8 mouse cellular contexts compared by ENCODE assay signal in the genomic region with DNA sequence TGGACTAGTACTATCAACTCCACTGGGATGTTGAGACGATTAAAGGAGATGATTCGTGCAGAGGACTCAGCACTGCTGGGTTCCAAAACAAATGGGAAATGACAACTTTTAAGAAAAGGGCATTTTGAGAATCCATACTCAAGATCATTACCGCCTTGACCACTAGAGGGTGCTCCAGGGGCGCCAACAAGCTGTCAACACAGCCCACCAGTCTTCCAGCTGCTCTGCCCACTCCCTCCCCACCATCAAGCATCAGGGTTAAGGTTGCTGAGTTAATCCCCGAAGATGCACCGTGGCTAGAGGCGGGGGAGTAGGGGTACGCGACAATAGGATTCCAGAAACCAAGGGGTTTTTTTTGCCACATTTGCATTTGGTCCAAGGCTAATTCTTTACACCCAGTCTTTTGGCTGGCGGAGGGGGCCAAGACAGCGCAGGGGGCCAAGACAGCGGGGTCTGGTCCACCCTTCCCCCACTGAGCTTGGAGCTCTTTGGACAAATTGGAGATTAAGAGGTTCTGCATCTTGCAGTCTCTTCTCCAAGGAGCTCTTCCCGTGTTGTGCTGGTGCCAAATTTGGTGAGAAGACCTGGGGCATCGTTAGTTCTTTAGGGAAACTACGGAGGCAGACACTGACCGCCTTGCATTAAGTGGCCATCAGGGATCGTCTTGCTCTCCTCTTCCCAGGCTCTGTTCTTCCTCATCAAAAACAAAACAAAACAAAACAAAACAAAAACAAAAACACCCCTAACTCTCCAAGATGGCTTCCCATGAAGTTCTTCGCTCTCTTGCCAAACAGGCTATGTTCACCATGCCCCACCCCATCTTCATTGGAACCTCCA. TPM values are rescaled to one million over a fixed set of nuclear protein-coding genes. Genes with fewer than 3 reads are reported as not detected.
DNase-seq lines count a peak whose midpoint lies in the region; ATAC-seq and TF ChIP-seq lines count a peak whose summit lies in the region.

No protein-coding gene starts in this region.

- ATAC-seq in embryonic facial prominence, embryonic 11.5 days (replicated peaks; ENCODE audit: insufficient number of reproducible peaks, low FRiP score, low TSS enrichment, low read depth), result no peak
- no peak for ATAC-seq in liver, embryonic 12.5 days
- no peak for ATAC-seq in neural tube, embryonic 11.5 days (ENCODE audit: insufficient read depth, low FRiP score, low TSS enrichment)
- no peak for ATAC-seq in stomach, postnatal 0 days (ENCODE audit: low FRiP score, low TSS enrichment)

- peak; percentile 80 for DNase-seq in A20 (ENCODE audit: low read depth, low spot score)
- peak; percentile 86 for DNase-seq in adrenal gland, postnatal 14 days
- DNase-seq in embryonic facial prominence, embryonic 11.5 days (ENCODE audit: low spot score), result peak; percentile 90
- DNase-seq in heart, adult 8-10 months (ENCODE audit: low spot score), result peak; percentile 76
- DNase-seq in kidney, adult 8-10 months, result peak; percentile 41 to 73
- DNase-seq in neural tube, embryonic 11.5 days (ENCODE audit: low spot score), result peak; percentile 76
- DNase-seq in stomach, postnatal 0 days (ENCODE audit: low spot score), result peak; percentile 81

- H3K27ac ChIP-seq in embryonic facial prominence, embryonic 11.5 days (replicated peaks; ENCODE audit: low read depth, low read length), result no peak overlapping the region
- peak overlapping the region; percentile 52 for H3K27ac ChIP-seq in liver, embryonic 12.5 days
- no peak overlapping the region for H3K27ac ChIP-seq in neural tube, embryonic 11.5 days (ENCODE audit: low read depth, low read length)
- peak overlapping the region; percentile 90 for H3K27ac ChIP-seq in stomach, postnatal 0 days (replicated peaks)

- no peak for TF ChIP-seq EP300 in stomach, postnatal 0 days (optimal IDR thresholded peaks at IDR 0.05)

- peaks cover 11% of the 10 kb centered on the region for H3K4me1 ChIP-seq in embryonic facial prominence, embryonic 11.5 days (ENCODE audit: control insufficient read depth, insufficient read depth, low read length)
- peaks cover 40% of the 10 kb centered on the region for H3K4me1 ChIP-seq in liver, embryonic 12.5 days
- peaks cover 34% of the 10 kb centered on the region for H3K4me1 ChIP-seq in neural tube, embryonic 11.5 days (ENCODE audit: control insufficient read depth, insufficient read depth, low read length)
- H3K4me1 ChIP-seq in stomach, postnatal 0 days (replicated peaks; ENCODE audit: control insufficient read depth, insufficient read depth), result no peaks in the 10 kb centered on the region

- no peaks in the 10 kb centered on the region for H3K9me3 ChIP-seq in embryonic facial prominence, embryonic 11.5 days (replicated peaks; ENCODE audit: control insufficient read depth, low read length)
- H3K9me3 ChIP-seq in liver, embryonic 12.5 days (replicated peaks), result no peaks in the 10 kb centered on the region
- H3K9me3 ChIP-seq in neural tube, embryonic 11.5 days (ENCODE audit: control insufficient read depth, low read length), result no peaks in the 10 kb centered on the region
- no peaks in the 10 kb centered on the region for H3K9me3 ChIP-seq in stomach, postnatal 0 days (ENCODE audit: control insufficient read depth, low read length)

- peak; percentile 95 for TF ChIP-seq CTCF in stomach, postnatal 0 days (IDR thresholded peaks at IDR 0.05; ENCODE audit: low read depth)

- no peak overlapping the region for H3K9ac ChIP-seq in embryonic facial prominence, embryonic 11.5 days (replicated peaks; ENCODE audit: low read length)
- peak overlapping the region; percentile 83; the same call in 1 of the 2 replicates for H3K9ac ChIP-seq in liver, embryonic 12.5 days
- H3K9ac ChIP-seq in neural tube, embryonic 11.5 days (ENCODE audit: low read length), result no peak overlapping the region
- H3K9ac ChIP-seq in stomach, postnatal 0 days (ENCODE audit: low read length), result peak overlapping the region; percentile 84

- no peaks in the 10 kb centered on the region for H3K27me3 ChIP-seq in embryonic facial prominence, embryonic 11.5 days (ENCODE audit: control insufficient read depth, insufficient read depth, low read length)
- H3K27me3 ChIP-seq in liver, embryonic 12.5 days (replicated peaks), result peaks cover 12% of the 10 kb centered on the region
- no peaks in the 10 kb centered on the region for H3K27me3 ChIP-seq in neural tube, embryonic 11.5 days (ENCODE audit: control insufficient read depth, insufficient read depth, low read length)
- H3K27me3 ChIP-seq in stomach, postnatal 0 days (ENCODE audit: control insufficient read depth, insufficient read depth, low read length), result no peaks in the 10 kb centered on the region

- peak overlapping the region; percentile 97 for H3K4me2 ChIP-seq in embryonic facial prominence, embryonic 11.5 days (ENCODE audit: low read depth, low read length)
- H3K4me2 ChIP-seq in liver, embryonic 12.5 days, result peak overlapping the region; percentile 86
- peak overlapping the region; percentile 87 for H3K4me2 ChIP-seq in neural tube, embryonic 11.5 days (ENCODE audit: low read depth)
- H3K4me2 ChIP-seq in stomach, postnatal 0 days (replicated peaks; ENCODE audit: low read depth), result peak overlapping the region; percentile 89

- peak overlapping the region; percentile 78 for H3K4me3 ChIP-seq in embryonic facial prominence, embryonic 11.5 days (ENCODE audit: low read depth, low read length)
- peak overlapping the region; percentile 73 for H3K4me3 ChIP-seq in liver, embryonic 12.5 days
- H3K4me3 ChIP-seq in neural tube, embryonic 11.5 days (ENCODE audit: low read depth, low read length), result peak overlapping the region; percentile 59
- peak overlapping the region; percentile 78 for H3K4me3 ChIP-seq in stomach, postnatal 0 days (ENCODE audit: low read depth, low read length)

- 29% methylated on average over 18 of the region's 18 CpGs for WGBS in embryonic facial prominence, embryonic 11.5 days
- 38% methylated on average over 18 of the region's 18 CpGs for WGBS in liver, embryonic 12.5 days (ENCODE audit: insufficient replicate concordance)
- 35% methylated on average over 18 of the region's 18 CpGs for WGBS in neural tube, embryonic 11.5 days
- 22% methylated on average over 18 of the region's 18 CpGs for WGBS in stomach, postnatal 0 days

- H3K36me3 ChIP-seq in embryonic facial prominence, embryonic 11.5 days (replicated peaks; ENCODE audit: control insufficient read depth, insufficient read depth, low read depth, low read length), result peaks cover 4% of the 10 kb centered on the region
- H3K36me3 ChIP-seq in liver, embryonic 12.5 days, result peaks cover 25% of the 10 kb centered on the region
- H3K36me3 ChIP-seq in neural tube, embryonic 11.5 days (ENCODE audit: control insufficient read depth, insufficient read depth, low read length), result no peaks in the 10 kb centered on the region; the same call in none of the 2 replicates
- H3K36me3 ChIP-seq in stomach, postnatal 0 days (ENCODE audit: control insufficient read depth, insufficient read depth, low read length), result peaks cover 10% of the 10 kb centered on the region

RNA-seq across cellular contexts. Expression of a gene that starts 1.8 kb away (rescaled TPM):
- 0.71 and 0.96 TPM in 2 replicates for total RNA-seq in adrenal gland, postnatal 14 days (2021)
- polyA plus RNA-seq in embryonic facial prominence, embryonic 11.5 days (2014; fragmentation: Nextera tagmentation; extraction: Ambion mirVana), result 0.56 TPM in 1 of 2 replicates, not detected in the other
- under 1 TPM in 3 of 4 experiments, not detected in 1; 0.33 to 0.69 (median 0.47) TPM for total RNA-seq in heart, adult 8-10 months (2022)
- polyA plus RNA-seq in liver, embryonic 12.5 days (2016; fragmentation: Nextera tagmentation; extraction: Ambion mirVana), result not detected in 2 replicates
- polyA plus RNA-seq in neural tube, embryonic 11.5 days (2014; fragmentation: Nextera tagmentation; extraction: Ambion mirVana), result not detected in 2 replicates
- polyA plus RNA-seq in stomach, postnatal 0 days (2015; fragmentation: Nextera tagmentation; extraction: Ambion mirVana), result 0.81 TPM in 1 of 2 replicates, not detected in the other

RNA-seq across cellular contexts. Expression of a gene that starts 2.2 kb away (rescaled TPM):
- total RNA-seq in adrenal gland, postnatal 14 days (2021), result 60.1 and 64.8 TPM in 2 replicates
- polyA plus RNA-seq in embryonic facial prominence, embryonic 11.5 days (2014; fragmentation: Nextera tagmentation; extraction: Ambion mirVana), result 8.3 and 12.1 TPM in 2 replicates
- total RNA-seq in heart, adult 8-10 months (2022), result 10 to 100 TPM; 15.5 to 20.3 (median 18.9) TPM
- 11.2 and 11.7 TPM in 2 replicates for polyA plus RNA-seq in liver, embryonic 12.5 days (2016; fragmentation: Nextera tagmentation; extraction: Ambion mirVana)
- 17.3 and 18.0 TPM in 2 replicates for polyA plus RNA-seq in neural tube, embryonic 11.5 days (2014; fragmentation: Nextera tagmentation; extraction: Ambion mirVana)
- polyA plus RNA-seq in stomach, postnatal 0 days (2015; fragmentation: Nextera tagmentation; extraction: Ambion mirVana), result 33.3 and 34.8 TPM in 2 replicates

RNA-seq across cellular contexts. Expression of a gene that starts 27.7 kb away (rescaled TPM):
- 7.0 and 8.4 TPM in 2 replicates for total RNA-seq in adrenal gland, postnatal 14 days (2021)
- polyA plus RNA-seq in embryonic facial prominence, embryonic 11.5 days (2014; fragmentation: Nextera tagmentation; extraction: Ambion mirVana), result 0.77 and 1.1 TPM in 2 replicates
- total RNA-seq in heart, adult 8-10 months (2022), result 1 to 10 TPM; 1.3 to 2.0 (median 1.8) TPM
- 0.24 and 0.31 TPM in 2 replicates for polyA plus RNA-seq in liver, embryonic 12.5 days (2016; fragmentation: Nextera tagmentation; extraction: Ambion mirVana)
- polyA plus RNA-seq in neural tube, embryonic 11.5 days (2014; fragmentation: Nextera tagmentation; extraction: Ambion mirVana), result 1.5 and 2.0 TPM in 2 replicates
- polyA plus RNA-seq in stomach, postnatal 0 days (2015; fragmentation: Nextera tagmentation; extraction: Ambion mirVana), result 2.0 and 2.5 TPM in 2 replicates

RNA-seq across cellular contexts. Expression of a gene that starts 54.6 kb away (rescaled TPM):
- total RNA-seq in adrenal gland, postnatal 14 days (2021), result 16.6 and 20.1 TPM in 2 replicates
- polyA plus RNA-seq in embryonic facial prominence, embryonic 11.5 days (2014; fragmentation: Nextera tagmentation; extraction: Ambion mirVana), result 61.6 and 64.2 TPM in 2 replicates
- 10 to 100 TPM; 21.0 to 25.3 (median 21.7) TPM for total RNA-seq in heart, adult 8-10 months (2022)
- polyA plus RNA-seq in liver, embryonic 12.5 days (2016; fragmentation: Nextera tagmentation; extraction: Ambion mirVana), result 13.5 and 14.0 TPM in 2 replicates
- 68.6 and 70.8 TPM in 2 replicates for polyA plus RNA-seq in neural tube, embryonic 11.5 days (2014; fragmentation: Nextera tagmentation; extraction: Ambion mirVana)
- 30.5 and 31.4 TPM in 2 replicates for polyA plus RNA-seq in stomach, postnatal 0 days (2015; fragmentation: Nextera tagmentation; extraction: Ambion mirVana)

RNA-seq across cellular contexts. Expression of a gene that starts 59.2 kb away (rescaled TPM):
- 19.8 and 38.2 TPM in 2 replicates for total RNA-seq in adrenal gland, postnatal 14 days (2021)
- 7.6 and 7.9 TPM in 2 replicates for polyA plus RNA-seq in embryonic facial prominence, embryonic 11.5 days (2014; fragmentation: Nextera tagmentation; extraction: Ambion mirVana)
- 1 to 10 TPM; 7.2 to 8.4 (median 8.0) TPM for total RNA-seq in heart, adult 8-10 months (2022)
- polyA plus RNA-seq in liver, embryonic 12.5 days (2016; fragmentation: Nextera tagmentation; extraction: Ambion mirVana), result 54.7 and 57.4 TPM in 2 replicates
- 5.4 and 7.3 TPM in 2 replicates for polyA plus RNA-seq in neural tube, embryonic 11.5 days (2014; fragmentation: Nextera tagmentation; extraction: Ambion mirVana)
- polyA plus RNA-seq in stomach, postnatal 0 days (2015; fragmentation: Nextera tagmentation; extraction: Ambion mirVana), result 18.2 and 18.5 TPM in 2 replicates

Comparison
In these comparisons a context has a peak if more than half of its experiments do, and no peak if none do; other contexts are left out.
1. H3K27ac ChIP-seq: peak in liver, embryonic 12.5 days (single experiment) and stomach, postnatal 0 days (single experiment); none in embryonic facial prominence, embryonic 11.5 days (single experiment) and neural tube, embryonic 11.5 days (single experiment).
2. H3K9ac ChIP-seq: peak in liver, embryonic 12.5 days (single experiment) and stomach, postnatal 0 days (single experiment); none in embryonic facial prominence, embryonic 11.5 days (single experiment) and neural tube, embryonic 11.5 days (single experiment).
3. Peak in every context shown above with its lines, with median percentiles within 50 percentile points of each other: DNase-seq, H3K4me2 ChIP-seq and H3K4me3 ChIP-seq.